Mouse (Mus musculus): ENCODE measurements around the gene Txndc5. TPM values are rescaled to one million over a fixed set of nuclear protein-coding genes. Genes with fewer than 3 reads are reported as not detected.

The Txndc5 gene
- total RNA-seq, 1 experiment, result 191 TPM

- H3K4me3 ChIP-seq (ENCODE audit: insufficient read depth in 1 of 2, low read depth in 1 of 2, low read length in 2 of 2, poor library complexity in 1 of 2, severe bottlenecking in 1 of 2), result no peak overlapping the region
- TF ChIP-seq ZNF384 (IDR thresholded peaks at IDR 0.05; ENCODE audit: low read depth, low read length), result no peak
- TF ChIP-seq CHD2 (IDR thresholded peaks at IDR 0.05; ENCODE audit: low read depth, low read length), result no peak
- no peak for TF ChIP-seq MAFK (IDR thresholded peaks at IDR 0.05; ENCODE audit: insufficient read depth, low read depth, low read length)
- TF ChIP-seq HCFC1 (IDR thresholded peaks at IDR 0.05; ENCODE audit: borderline replicate concordance, insufficient read depth, low read length), result no peak
- no peak for TF ChIP-seq ZC3H11A (IDR thresholded peaks at IDR 0.05; ENCODE audit: borderline replicate concordance, low read depth, low read length)
- in situ Hi-C loops (cut with MboI; ENCODE audit: low sequenced_read_pairs in 2 of 2, unreplicated experiment in 2 of 2), result no loop called here
- no peak overlapping the region for H3K9ac ChIP-seq (ENCODE audit: insufficient read depth, low read depth, low read length, poor library complexity, severe bottlenecking)
- no peak for DNase-seq (ENCODE audit: low read depth, low spot score)
- peaks cover 0 to 5% of the 10 kb centered on the region in 2 experiments; a peak in 2 of 4 replicates for H3K4me1 ChIP-seq (ENCODE audit: control insufficient read depth in 2 of 2, insufficient read depth in 2 of 2, low read length in 2 of 2, poor library complexity in 1 of 2)
- H3K27ac ChIP-seq (ENCODE audit: insufficient read depth, low read depth, low read length, poor library complexity, severe bottlenecking), result no peak overlapping the region
- peaks cover 33% of the 10 kb centered on the region for H3K36me3 ChIP-seq (ENCODE audit: control insufficient read depth, insufficient read depth, low read length, poor library complexity, severe bottlenecking)
- no peaks in the 10 kb centered on the region for H3K9me3 ChIP-seq (ENCODE audit: control insufficient read depth, insufficient read depth, low read depth, low read length)
Measured at GRCm38 (mm10) chr13:38523231-38523630, 5.4 kb downstream of the Txndc5 start.

GRCm38 (mm10) chr13:38522056-38522654 is 6.5 kb downstream of the Txndc5 start:
- Histone ChIP-seq H3K9ac (ENCODE audit: insufficient read depth, low read depth, low read length, poor library complexity, severe bottlenecking) (no peak overlapping the region), H3K4me3 (ENCODE audit: insufficient read depth in 1 of 2, low read depth in 1 of 2, low read length in 2 of 2, poor library complexity in 1 of 2, severe bottlenecking in 1 of 2) (no peak overlapping the region), H3K4me1 (ENCODE audit: control insufficient read depth in 2 of 2, insufficient read depth in 2 of 2, low read length in 2 of 2, poor library complexity in 1 of 2) (peaks cover 0 to 5% of the 10 kb centered on the region in 2 experiments; a peak in 2 of 4 replicates), H3K9me3 (ENCODE audit: control insufficient read depth, insufficient read depth, low read depth, low read length) (no peaks in the 10 kb centered on the region), H3K27ac (ENCODE audit: insufficient read depth, low read depth, low read length, poor library complexity, severe bottlenecking) (no peak overlapping the region), H3K36me3 (ENCODE audit: control insufficient read depth, insufficient read depth, low read length, poor library complexity, severe bottlenecking) (peaks cover 40% of the 10 kb centered on the region)
- TF ChIP-seq MAFK (IDR thresholded peaks at IDR 0.05; ENCODE audit: insufficient read depth, low read depth, low read length) (no peak), ZNF384 (IDR thresholded peaks at IDR 0.05; ENCODE audit: low read depth, low read length) (no peak), HCFC1 (IDR thresholded peaks at IDR 0.05; ENCODE audit: borderline replicate concordance, insufficient read depth, low read length) (no peak), CHD2 (IDR thresholded peaks at IDR 0.05; ENCODE audit: low read depth, low read length) (no peak), ZC3H11A (IDR thresholded peaks at IDR 0.05; ENCODE audit: borderline replicate concordance, low read depth, low read length) (no peak)
- DNase-seq (ENCODE audit: low read depth, low spot score), result no peak
- in situ Hi-C loops (cut with MboI; ENCODE audit: low sequenced_read_pairs in 2 of 2, unreplicated experiment in 2 of 2), result no loop called here

GRCm38 (mm10) chr13:38520299-38520698 is 8.3 kb downstream of the Txndc5 start:
- no peaks in the 10 kb centered on the region for H3K4me1 ChIP-seq (ENCODE audit: control insufficient read depth in 2 of 2, insufficient read depth in 2 of 2, low read length in 2 of 2, poor library complexity in 1 of 2)
- H3K9ac ChIP-seq (ENCODE audit: insufficient read depth, low read depth, low read length, poor library complexity, severe bottlenecking), result no peak overlapping the region
- TF ChIP-seq ZNF384 (IDR thresholded peaks at IDR 0.05; ENCODE audit: low read depth, low read length) (no peak), HCFC1 (IDR thresholded peaks at IDR 0.05; ENCODE audit: borderline replicate concordance, insufficient read depth, low read length) (no peak), ZC3H11A (IDR thresholded peaks at IDR 0.05; ENCODE audit: borderline replicate concordance, low read depth, low read length) (no peak), CHD2 (IDR thresholded peaks at IDR 0.05; ENCODE audit: low read depth, low read length) (no peak), MAFK (IDR thresholded peaks at IDR 0.05; ENCODE audit: insufficient read depth, low read depth, low read length) (no peak)
- H3K9me3 ChIP-seq (ENCODE audit: control insufficient read depth, insufficient read depth, low read depth, low read length), result no peaks in the 10 kb centered on the region
- H3K36me3 ChIP-seq (ENCODE audit: control insufficient read depth, insufficient read depth, low read length, poor library complexity, severe bottlenecking), result peaks cover 44% of the 10 kb centered on the region
- no peak overlapping the region for H3K27ac ChIP-seq (ENCODE audit: insufficient read depth, low read depth, low read length, poor library complexity, severe bottlenecking)
- DNase-seq (ENCODE audit: low read depth, low spot score), result no peak
- H3K4me3 ChIP-seq (ENCODE audit: insufficient read depth in 1 of 2, low read depth in 1 of 2, low read length in 2 of 2, poor library complexity in 1 of 2, severe bottlenecking in 1 of 2), result no peak overlapping the region
- in situ Hi-C loops (cut with MboI; ENCODE audit: low sequenced_read_pairs in 2 of 2, unreplicated experiment in 2 of 2), result no loop called here

GRCm38 (mm10) chr13:38516582-38516981 is 12.0 kb downstream of the Txndc5 start:
- TF ChIP-seq ZNF384 (IDR thresholded peaks at IDR 0.05; ENCODE audit: low read depth, low read length) (no peak), CHD2 (IDR thresholded peaks at IDR 0.05; ENCODE audit: low read depth, low read length) (no peak), HCFC1 (IDR thresholded peaks at IDR 0.05; ENCODE audit: borderline replicate concordance, insufficient read depth, low read length) (no peak), ZC3H11A (IDR thresholded peaks at IDR 0.05; ENCODE audit: borderline replicate concordance, low read depth, low read length) (no peak), MAFK (IDR thresholded peaks at IDR 0.05; ENCODE audit: insufficient read depth, low read depth, low read length) (no peak)
- H3K4me3 ChIP-seq (ENCODE audit: insufficient read depth in 1 of 2, low read depth in 1 of 2, low read length in 2 of 2, poor library complexity in 1 of 2, severe bottlenecking in 1 of 2), result no peak overlapping the region
- peaks cover 0 to 14% of the 10 kb centered on the region in 2 experiments; a peak in 3 of 4 replicates for H3K4me1 ChIP-seq (ENCODE audit: control insufficient read depth in 2 of 2, insufficient read depth in 2 of 2, low read length in 2 of 2, poor library complexity in 1 of 2)
- no peaks in the 10 kb centered on the region for H3K9me3 ChIP-seq (ENCODE audit: control insufficient read depth, insufficient read depth, low read depth, low read length)
- H3K27ac ChIP-seq (ENCODE audit: insufficient read depth, low read depth, low read length, poor library complexity, severe bottlenecking), result no peak overlapping the region
- DNase-seq (ENCODE audit: low read depth, low spot score), result no peak
- in situ Hi-C loops (cut with MboI; ENCODE audit: low sequenced_read_pairs in 2 of 2, unreplicated experiment in 2 of 2), result no loop called here
- peaks cover 51% of the 10 kb centered on the region for H3K36me3 ChIP-seq (ENCODE audit: control insufficient read depth, insufficient read depth, low read length, poor library complexity, severe bottlenecking)
- no peak overlapping the region for H3K9ac ChIP-seq (ENCODE audit: insufficient read depth, low read depth, low read length, poor library complexity, severe bottlenecking)
